Mouse (Mus musculus): Measurements from ENCODE around the gene Atp5l. TPM values are rescaled to one million over a fixed set of nuclear protein-coding genes. Genes with fewer than 3 reads are reported as not detected.

Gene Atp5l
- total RNA-seq, 2 experiments from 2014 or later: 117 to 523 TPM

- ATAC-seq (ENCODE audit: poor library complexity, severe bottlenecking): no peak
Observed at GRCm38 (mm10) chr9:44897024-44897423, 23.5 kb downstream of the Atp5l start.

- ATAC-seq (ENCODE audit: poor library complexity, severe bottlenecking): no peak
Observed at GRCm38 (mm10) chr9:44892664-44893063, 27.9 kb downstream of the Atp5l start.

- ATAC-seq (ENCODE audit: poor library complexity, severe bottlenecking): no peak
Observed at GRCm38 (mm10) chr9:44891210-44891609, 29.3 kb downstream of the Atp5l start.

- no peak for ATAC-seq (ENCODE audit: poor library complexity, severe bottlenecking)
Observed at GRCm38 (mm10) chr9:44890122-44890521, 30.4 kb downstream of the Atp5l start.

- ATAC-seq (ENCODE audit: poor library complexity, severe bottlenecking): no peak
Observed at GRCm38 (mm10) chr9:44888114-44888624, 32.4 kb downstream of the Atp5l start.

- ATAC-seq (ENCODE audit: poor library complexity, severe bottlenecking): no peak
Observed at GRCm38 (mm10) chr9:44882981-44883569, 37.5 kb downstream of the Atp5l start.

GRCm38 (mm10) chr9:44882436-44882980 is 38.0 kb downstream of the Atp5l start:
- ATAC-seq (ENCODE audit: poor library complexity, severe bottlenecking): peak; percentile 38

GRCm38 (mm10) chr9:44881941-44882435 is 38.6 kb downstream of the Atp5l start:
- peak; percentile 38 for ATAC-seq (ENCODE audit: poor library complexity, severe bottlenecking)

- ATAC-seq (ENCODE audit: poor library complexity, severe bottlenecking): peak; percentile 92
Observed at GRCm38 (mm10) chr9:44881221-44881871, 39.2 kb downstream of the Atp5l start, which contains the start of gene Kmt2a. Gene Kmt2a, minus strand, starts transcription at chr9:44881296.

- ATAC-seq (ENCODE audit: poor library complexity, severe bottlenecking): no peak
Observed at GRCm38 (mm10) chr9:44880309-44881081, 40.0 kb downstream of the Atp5l start.

- ATAC-seq (ENCODE audit: poor library complexity, severe bottlenecking): no peak
Observed at GRCm38 (mm10) chr9:44879694-44880271, 40.8 kb downstream of the Atp5l start.

GRCm38 (mm10) chr9:44878776-44879500 is 41.6 kb downstream of the Atp5l start:
- no peak for ATAC-seq (ENCODE audit: poor library complexity, severe bottlenecking)

GRCm38 (mm10) chr9:44877686-44878085 is 42.9 kb downstream of the Atp5l start:
- ATAC-seq (ENCODE audit: poor library complexity, severe bottlenecking): no peak

- ATAC-seq (ENCODE audit: poor library complexity, severe bottlenecking): no peak
Observed at GRCm38 (mm10) chr9:44875476-44875875, 45.1 kb downstream of the Atp5l start.

- ATAC-seq (ENCODE audit: poor library complexity, severe bottlenecking): no peak
Observed at GRCm38 (mm10) chr9:44874198-44874597, 46.3 kb downstream of the Atp5l start.

- ATAC-seq (ENCODE audit: poor library complexity, severe bottlenecking): no peak
Observed at GRCm38 (mm10) chr9:44873665-44874064, 46.9 kb downstream of the Atp5l start.

- ATAC-seq (ENCODE audit: poor library complexity, severe bottlenecking): no peak
Observed at GRCm38 (mm10) chr9:44868336-44869094, 52.0 kb downstream of the Atp5l start.

- no peak for ATAC-seq (ENCODE audit: poor library complexity, severe bottlenecking)
Observed at GRCm38 (mm10) chr9:44867664-44868063, 52.9 kb downstream of the Atp5l start.

- ATAC-seq (ENCODE audit: poor library complexity, severe bottlenecking): no peak
Observed at GRCm38 (mm10) chr9:44866501-44867240, 53.9 kb downstream of the Atp5l start.

Data from megakaryocyte, adult 5-6 weeks (primary cell).